Mouse (Mus musculus): ENCODE results near the gene Ogg1. TPM values are rescaled to one million over a fixed set of nuclear protein-coding genes. Genes with fewer than 3 reads are reported as not detected.

Ogg1 gene
- polyA plus RNA-seq, 1 experiment: 24.2 TPM

DNA sequence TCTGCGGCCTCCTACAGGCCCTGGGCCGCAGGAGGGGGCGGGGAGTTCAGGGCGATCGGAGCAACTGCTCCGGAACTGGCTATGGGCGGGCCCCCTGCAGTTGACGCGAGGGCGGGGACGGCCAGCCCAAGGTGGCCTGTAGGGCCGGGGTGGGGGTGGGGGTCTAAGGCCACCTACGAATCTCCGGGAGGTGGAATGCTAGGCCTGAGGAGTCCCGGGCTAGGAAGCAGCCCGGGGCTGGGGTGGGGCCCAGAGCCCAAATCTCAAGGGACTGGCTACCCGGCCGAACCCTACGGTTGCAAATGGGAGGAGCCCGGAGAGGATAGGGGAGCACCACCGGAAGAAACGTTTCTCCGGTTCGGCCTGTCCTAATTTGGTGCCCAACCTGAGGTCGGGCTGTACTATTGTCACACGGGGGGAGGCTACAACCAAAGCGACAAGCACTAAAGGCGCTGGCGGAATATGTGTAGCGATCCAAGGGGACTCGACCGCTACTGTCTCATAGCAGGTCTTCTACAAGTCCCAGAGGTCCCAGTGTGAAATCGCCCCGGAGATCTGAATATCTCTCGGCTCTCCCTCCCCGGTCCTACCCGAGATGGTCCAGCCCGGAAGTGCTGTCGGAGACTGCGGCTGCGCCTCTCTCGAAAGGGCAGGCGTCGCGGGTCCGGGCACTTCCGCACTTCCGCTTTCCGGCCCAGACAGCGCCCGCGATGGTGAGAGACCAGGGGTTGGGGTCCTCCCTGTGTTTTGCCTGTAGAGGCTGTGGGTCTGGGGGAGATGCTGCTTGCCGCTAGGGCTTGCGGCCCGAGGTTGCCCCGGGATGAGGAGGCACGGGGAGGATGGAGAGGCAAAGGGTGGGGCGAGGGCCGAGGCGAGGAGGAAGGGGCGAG lies 51.0 kb downstream of the Ogg1 start, which contains the start of the genes Tada3 and Arpc4:
TSS of gene Tada3 (minus strand) at position 388 of the 890 bp plus-strand sequence.
TSS of gene Arpc4 (plus strand) at position 620 of the 890 bp plus-strand sequence.
- H3K4me3 ChIP-seq (ENCODE audit: low read depth, low read length): peak within 1 kb of the TSS; percentile 97
- no peaks in the 10 kb centered on the region for H3K9me3 ChIP-seq (replicated peaks; ENCODE audit: control insufficient read depth, insufficient read depth, low read length, poor library complexity, severe bottlenecking)
- H3K9ac ChIP-seq (ENCODE audit: low read depth, poor library complexity, severe bottlenecking): peak within 1 kb of the TSS; percentile 78
- peaks cover 36% of the 10 kb centered on the region for H3K36me3 ChIP-seq (ENCODE audit: control insufficient read depth, insufficient read depth, low read length, poor library complexity, severe bottlenecking)
- H3K4me1 ChIP-seq (ENCODE audit: control insufficient read depth, insufficient read depth, low read length): peaks cover 2% of the 10 kb centered on the region
- H3K27me3 ChIP-seq (ENCODE audit: control insufficient read depth, insufficient read depth, low read length, poor library complexity, severe bottlenecking): no peaks in the 10 kb centered on the region
- peak within 1 kb of the TSS; percentile 76 for H3K27ac ChIP-seq (ENCODE audit: insufficient read depth, low read length)
- TF ChIP-seq EP300 (IDR thresholded peaks at IDR 0.05; ENCODE audit: insufficient read depth, low read depth, low read length) (0 out of 2 replicates have a peak, but pooled peaks have one; percentile 16), CTCF (IDR thresholded peaks at IDR 0.05; ENCODE audit: low read depth, low read length) (no peak)

DNA sequence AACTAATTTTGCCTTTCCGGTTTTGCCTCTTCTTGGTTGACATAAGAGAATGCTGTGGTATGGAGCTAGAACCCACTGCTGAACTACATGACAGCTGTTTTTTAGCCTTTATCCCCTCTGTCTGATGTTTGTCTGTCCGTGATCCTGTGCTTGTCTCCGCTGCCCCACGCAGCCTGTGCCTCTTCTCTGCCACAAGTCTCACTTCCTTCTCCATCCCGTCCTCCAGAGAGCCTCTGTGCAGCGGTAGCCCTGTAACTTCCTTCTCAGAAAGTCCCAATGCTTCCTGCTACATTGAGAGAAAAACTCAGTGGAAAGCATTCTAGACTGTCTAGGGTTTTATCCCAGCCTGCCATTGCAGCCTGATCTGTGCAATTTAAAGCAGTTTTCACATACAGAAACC lies 52.5 kb downstream of the Ogg1 start:
- peaks cover 45% of the 10 kb centered on the region for H3K36me3 ChIP-seq (ENCODE audit: control insufficient read depth, insufficient read depth, low read length, poor library complexity, severe bottlenecking)
- H3K9ac ChIP-seq (ENCODE audit: low read depth, poor library complexity, severe bottlenecking): peak overlapping the region; percentile 78; the same call in 1 of the 2 replicates
- H3K27ac ChIP-seq (ENCODE audit: insufficient read depth, low read length): no peak overlapping the region
- H3K4me3 ChIP-seq (ENCODE audit: low read depth, low read length): peak overlapping the region; percentile 14; the same call in 1 of the 2 replicates
- H3K4me1 ChIP-seq (ENCODE audit: control insufficient read depth, insufficient read depth, low read length): peaks cover 2% of the 10 kb centered on the region
- H3K9me3 ChIP-seq (replicated peaks; ENCODE audit: control insufficient read depth, insufficient read depth, low read length, poor library complexity, severe bottlenecking): no peaks in the 10 kb centered on the region
- no peaks in the 10 kb centered on the region for H3K27me3 ChIP-seq (ENCODE audit: control insufficient read depth, insufficient read depth, low read length, poor library complexity, severe bottlenecking)
- TF ChIP-seq POLR2A (IDR thresholded peaks at IDR 0.05; ENCODE audit: insufficient read depth, low read length) (no peak), CTCF (IDR thresholded peaks at IDR 0.05; ENCODE audit: low read depth, low read length) (no peak)

DNA sequence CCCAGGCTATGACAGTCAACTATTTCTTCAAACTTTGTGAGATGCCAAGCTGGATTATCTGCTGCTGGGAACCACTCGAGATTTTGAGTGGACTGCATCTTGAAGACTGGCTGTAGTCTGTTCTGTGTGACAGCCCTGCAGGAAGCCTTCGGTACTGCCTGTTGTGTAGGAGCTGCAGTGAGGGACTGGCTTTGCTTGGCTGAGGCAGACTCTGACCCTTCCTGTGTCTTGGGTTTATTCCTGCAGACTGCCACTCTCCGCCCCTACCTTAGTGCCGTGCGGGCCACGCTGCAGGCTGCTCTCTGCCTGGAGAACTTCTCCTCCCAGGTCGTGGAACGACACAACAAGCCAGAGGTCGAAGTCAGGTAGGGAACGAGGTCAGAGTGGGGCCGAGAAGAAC lies 53.7 kb downstream of the Ogg1 start:
- Histone ChIP-seq H3K36me3 (ENCODE audit: control insufficient read depth, insufficient read depth, low read length, poor library complexity, severe bottlenecking) (peaks cover 45% of the 10 kb centered on the region), H3K4me3 (ENCODE audit: low read depth, low read length) (no peak overlapping the region), H3K4me1 (ENCODE audit: control insufficient read depth, insufficient read depth, low read length) (peaks cover 2% of the 10 kb centered on the region), H3K9me3 (replicated peaks; ENCODE audit: control insufficient read depth, insufficient read depth, low read length, poor library complexity, severe bottlenecking) (no peaks in the 10 kb centered on the region), H3K9ac (ENCODE audit: low read depth, poor library complexity, severe bottlenecking) (no peak overlapping the region), H3K27ac (ENCODE audit: insufficient read depth, low read length) (no peak overlapping the region), H3K27me3 (ENCODE audit: control insufficient read depth, insufficient read depth, low read length, poor library complexity, severe bottlenecking) (no peaks in the 10 kb centered on the region)
- TF ChIP-seq CTCF (IDR thresholded peaks at IDR 0.05; ENCODE audit: low read depth, low read length) (no peak), EP300 (IDR thresholded peaks at IDR 0.05; ENCODE audit: insufficient read depth, low read depth, low read length) (no peak), POLR2A (IDR thresholded peaks at IDR 0.05; ENCODE audit: insufficient read depth, low read length) (no peak)

DNA sequence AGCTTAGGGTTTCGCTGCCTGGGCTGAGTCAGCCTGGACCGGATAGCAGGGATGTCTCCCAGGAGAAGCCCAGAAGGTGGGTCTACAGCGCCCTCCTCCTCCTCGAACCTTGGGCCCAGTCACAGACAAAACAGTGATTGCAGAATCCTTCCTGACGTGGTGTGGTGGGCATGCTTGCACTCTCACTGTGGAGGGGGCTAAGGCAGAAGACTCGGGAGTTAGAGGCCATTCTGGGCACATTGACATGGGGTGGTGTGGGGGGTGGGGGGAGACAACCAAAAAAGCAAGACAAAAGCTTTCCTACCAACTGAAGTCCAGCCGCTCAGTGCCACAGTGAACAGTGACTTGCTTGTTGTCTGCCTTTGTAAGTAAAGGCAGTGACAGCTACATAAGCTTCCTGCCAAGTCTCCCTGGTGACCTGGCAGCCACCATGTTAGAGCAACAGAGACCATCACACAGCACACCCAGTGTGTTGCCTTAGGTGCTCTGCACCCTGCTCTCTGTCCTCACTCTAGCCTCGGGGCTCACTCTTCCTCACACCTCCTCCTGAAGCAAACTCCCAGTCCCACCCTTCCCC lies 57.7 kb downstream of the Ogg1 start:
- no peaks in the 10 kb centered on the region for H3K27me3 ChIP-seq (ENCODE audit: control insufficient read depth, insufficient read depth, low read length, poor library complexity, severe bottlenecking)
- no peak for TF ChIP-seq CTCF (IDR thresholded peaks at IDR 0.05; ENCODE audit: low read depth, low read length)
- no peak for TF ChIP-seq POLR2A (IDR thresholded peaks at IDR 0.05; ENCODE audit: insufficient read depth, low read length)
- no peak for TF ChIP-seq EP300 (IDR thresholded peaks at IDR 0.05; ENCODE audit: insufficient read depth, low read depth, low read length)

More for the DNA sequence above, 57.7 kb downstream of the Ogg1 start:
- H3K4me1 ChIP-seq (ENCODE audit: control insufficient read depth, insufficient read depth, low read length): no peaks in the 10 kb centered on the region
- H3K9me3 ChIP-seq (replicated peaks; ENCODE audit: control insufficient read depth, insufficient read depth, low read length, poor library complexity, severe bottlenecking): no peaks in the 10 kb centered on the region
- H3K27ac ChIP-seq (ENCODE audit: insufficient read depth, low read length): no peak overlapping the region
- peaks cover 67% of the 10 kb centered on the region for H3K36me3 ChIP-seq (ENCODE audit: control insufficient read depth, insufficient read depth, low read length, poor library complexity, severe bottlenecking)
- no peak overlapping the region for H3K9ac ChIP-seq (ENCODE audit: low read depth, poor library complexity, severe bottlenecking)
- no peak overlapping the region for H3K4me3 ChIP-seq (ENCODE audit: low read depth, low read length)

Other genes with a start within 250 kb of the Ogg1 start
- 228 and 233 TPM in 2 replicates for gene Setd5, start 249.6 kb upstream of the Ogg1 start, polyA plus RNA-seq (2011; ENCODE audit: insufficient read depth, insufficient read length, low read depth, missing spikeins)
- gene Lhfpl4, start 131.6 kb upstream of the Ogg1 start, polyA plus RNA-seq (2011; ENCODE audit: insufficient read depth, insufficient read length, low read depth, missing spikeins): 1.7 and 2.5 TPM in 2 replicates
- 58.8 and 62.4 TPM in 2 replicates for gene Mtmr14, start 89.1 kb upstream of the Ogg1 start, polyA plus RNA-seq (2011; ENCODE audit: insufficient read depth, insufficient read length, low read depth, missing spikeins)
- 3.7 and 5.3 TPM in 2 replicates for gene Cpne9, start 44.7 kb upstream of the Ogg1 start, polyA plus RNA-seq (2011; ENCODE audit: insufficient read depth, insufficient read length, low read depth, missing spikeins)
- 26.7 and 27.0 TPM in 2 replicates for gene Brpf1, start 19.8 kb upstream of the Ogg1 start, polyA plus RNA-seq (2011; ENCODE audit: insufficient read depth, insufficient read length, low read depth, missing spikeins)
- 7.6 and 7.7 TPM in 2 replicates for gene Camk1, start 17.0 kb downstream of the Ogg1 start, polyA plus RNA-seq (2011; ENCODE audit: insufficient read depth, insufficient read length, low read depth, missing spikeins)
- gene Tada3, start 50.9 kb downstream of the Ogg1 start, polyA plus RNA-seq (2011; ENCODE audit: insufficient read depth, insufficient read length, low read depth, missing spikeins): 41.0 and 41.4 TPM in 2 replicates
- 120 and 130 TPM in 2 replicates for gene Arpc4, start 51.1 kb downstream of the Ogg1 start, polyA plus RNA-seq (2011; ENCODE audit: insufficient read depth, insufficient read length, low read depth, missing spikeins)
- gene Ttll3, start 62.3 kb downstream of the Ogg1 start, polyA plus RNA-seq (2011; ENCODE audit: insufficient read depth, insufficient read length, low read depth, missing spikeins): 2.9 and 3.8 TPM in 2 replicates
- 13.8 and 32.6 TPM in 2 replicates for gene Rpusd3, start 92.4 kb downstream of the Ogg1 start, polyA plus RNA-seq (2011; ENCODE audit: insufficient read depth, insufficient read length, low read depth, missing spikeins)
- gene Cidec, start 108.8 kb downstream of the Ogg1 start, polyA plus RNA-seq (2011; ENCODE audit: insufficient read depth, insufficient read length, low read depth, missing spikeins): not detected in 2 replicates
- gene Jagn1, start 115.6 kb downstream of the Ogg1 start, polyA plus RNA-seq (2011; ENCODE audit: insufficient read depth, insufficient read length, low read depth, missing spikeins): 30.0 and 34.3 TPM in 2 replicates
- 3.1 and 4.9 TPM in 2 replicates for gene Il17re, start 131.5 kb downstream of the Ogg1 start, polyA plus RNA-seq (2011; ENCODE audit: insufficient read depth, insufficient read length, low read depth, missing spikeins)
- 3.3 TPM in 2 replicates for gene Il17rc, start 144.5 kb downstream of the Ogg1 start, polyA plus RNA-seq (2011; ENCODE audit: insufficient read depth, insufficient read length, low read depth, missing spikeins)
- gene Creld1, start 156.3 kb downstream of the Ogg1 start, polyA plus RNA-seq (2011; ENCODE audit: insufficient read depth, insufficient read length, low read depth, missing spikeins): 23.2 and 30.7 TPM in 2 replicates
- gene Prrt3, start 175.0 kb downstream of the Ogg1 start, polyA plus RNA-seq (2011; ENCODE audit: insufficient read depth, insufficient read length, low read depth, missing spikeins): 0.51 TPM in 1 of 2 replicates, not detected in the other
- gene Emc3, start 204.7 kb downstream of the Ogg1 start, polyA plus RNA-seq (2011; ENCODE audit: insufficient read depth, insufficient read length, low read depth, missing spikeins): 28.4 and 33.5 TPM in 2 replicates
- gene Fancd2, start 204.7 kb downstream of the Ogg1 start, polyA plus RNA-seq (2011; ENCODE audit: insufficient read depth, insufficient read length, low read depth, missing spikeins): 76.2 and 85.4 TPM in 2 replicates

Data from ES-Bruce4 (cell line).